Mouse (Mus musculus): ENCODE results near the gene Zbtb20.

Zbtb20 gene

DNA sequence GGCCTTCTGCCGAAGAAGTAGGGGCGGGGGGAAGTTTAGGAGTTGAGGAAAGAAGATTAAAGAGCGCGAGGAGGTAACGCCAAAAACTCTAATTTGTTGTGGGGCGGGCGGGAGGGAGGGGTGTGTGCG lies at the start of gene Zbtb20:
Gene Zbtb20 (plus strand): TSS at position 30 of the 129 bp plus-strand sequence.
- DNase-seq, result no peak

DNA sequence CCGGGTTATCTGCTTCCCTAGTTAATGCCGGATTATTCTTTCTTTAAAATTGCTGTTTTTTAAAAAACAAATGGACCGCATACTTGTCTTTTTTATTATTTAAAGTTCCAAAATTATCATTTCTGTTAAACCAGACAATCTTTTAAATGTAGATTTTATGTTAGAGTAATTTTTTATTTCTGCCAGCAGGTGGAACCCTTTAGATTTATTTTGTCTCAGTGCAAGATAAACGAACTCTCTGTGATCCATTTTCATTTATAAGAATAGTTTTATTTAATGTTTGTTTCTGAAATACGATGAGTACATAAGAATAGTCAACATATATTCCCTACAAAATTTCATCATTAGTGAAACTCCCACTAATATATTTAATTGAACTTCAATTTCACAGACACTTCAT lies 39.7 kb upstream of the Zbtb20 start:
- DNase-seq, result no peak

DNA sequence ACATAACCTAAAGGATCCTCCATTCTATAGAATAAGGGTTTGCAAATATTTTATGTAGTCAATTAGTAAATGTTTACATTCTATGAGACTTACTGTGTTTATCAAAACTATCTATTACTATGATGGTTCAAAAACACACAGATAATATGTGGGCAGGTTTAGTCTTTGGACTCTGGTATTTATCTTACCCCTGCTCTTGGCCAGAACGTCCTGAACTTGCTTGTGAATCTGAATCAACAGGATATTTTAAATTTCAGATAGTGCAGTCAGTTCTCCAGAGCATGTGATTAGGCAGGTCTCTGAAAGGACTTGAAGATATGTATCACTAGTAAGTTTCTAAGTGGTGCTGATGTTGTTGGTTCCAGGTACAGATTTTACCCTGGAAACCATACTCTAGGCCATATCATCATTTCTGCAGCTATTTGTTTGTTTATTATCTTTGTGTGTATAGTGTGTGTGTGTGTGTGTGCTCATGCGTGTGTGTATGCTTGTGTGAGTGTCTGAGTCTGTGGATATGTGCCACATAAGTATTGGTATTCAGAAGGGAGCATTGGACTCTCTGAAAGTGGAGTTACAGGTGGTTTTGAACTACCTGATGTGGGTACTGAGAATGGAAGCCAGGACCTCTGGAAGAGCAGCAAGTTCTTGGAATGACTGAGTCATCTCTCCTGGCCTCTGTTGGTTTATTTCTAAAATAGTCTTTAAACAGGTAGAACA lies 39.1 kb upstream of the Zbtb20 start:
- no peak for DNase-seq

DNA sequence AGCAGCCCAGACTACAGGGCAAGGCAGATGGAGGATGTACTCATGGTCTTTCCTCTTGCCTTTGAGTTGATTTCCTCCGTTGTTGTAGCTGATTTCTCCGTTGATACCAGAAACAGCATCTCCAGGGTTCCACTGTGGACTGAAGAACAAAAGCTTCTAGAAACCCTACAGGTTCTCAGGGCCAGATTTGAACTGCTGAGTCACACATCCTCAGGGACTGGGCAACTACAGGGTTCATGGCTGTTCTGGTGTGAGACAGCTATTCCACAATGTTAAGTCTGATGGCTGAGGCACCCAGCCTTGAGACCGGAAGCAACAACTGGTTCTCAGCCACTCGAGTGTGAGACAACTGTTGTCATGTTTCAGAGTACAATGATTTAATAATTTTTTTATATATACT lies 37.5 kb upstream of the Zbtb20 start:
- no peak for DNase-seq

DNA sequence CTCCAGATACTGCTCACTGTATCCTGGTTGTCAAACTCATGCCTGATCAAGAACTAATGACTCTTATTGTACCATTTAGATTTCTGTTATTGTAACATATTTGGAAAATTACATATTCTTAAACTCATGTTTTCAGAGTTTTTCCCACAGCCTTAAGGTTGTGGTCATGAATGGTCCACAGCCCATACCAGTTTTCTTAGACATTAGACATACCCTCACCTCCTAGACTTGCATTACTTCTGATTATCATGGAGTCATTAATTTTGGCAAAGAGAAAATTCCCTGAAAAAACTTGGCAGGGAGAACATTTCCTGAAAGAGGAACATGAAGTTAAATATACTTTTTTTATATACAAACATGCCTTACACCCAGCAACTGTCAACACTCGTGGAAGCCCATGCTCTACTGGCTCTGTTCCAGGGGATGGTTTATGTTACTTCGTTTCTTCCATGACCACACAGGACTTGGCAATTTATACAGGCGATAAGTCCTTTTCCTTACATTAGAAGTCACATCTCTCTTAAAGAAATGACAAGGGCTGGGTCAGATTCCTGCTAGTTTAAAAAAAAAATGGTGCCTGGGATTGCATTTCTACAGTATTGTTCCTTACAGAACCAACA lies 18.0 kb upstream of the Zbtb20 start:
- no peak for DNase-seq

DNA sequence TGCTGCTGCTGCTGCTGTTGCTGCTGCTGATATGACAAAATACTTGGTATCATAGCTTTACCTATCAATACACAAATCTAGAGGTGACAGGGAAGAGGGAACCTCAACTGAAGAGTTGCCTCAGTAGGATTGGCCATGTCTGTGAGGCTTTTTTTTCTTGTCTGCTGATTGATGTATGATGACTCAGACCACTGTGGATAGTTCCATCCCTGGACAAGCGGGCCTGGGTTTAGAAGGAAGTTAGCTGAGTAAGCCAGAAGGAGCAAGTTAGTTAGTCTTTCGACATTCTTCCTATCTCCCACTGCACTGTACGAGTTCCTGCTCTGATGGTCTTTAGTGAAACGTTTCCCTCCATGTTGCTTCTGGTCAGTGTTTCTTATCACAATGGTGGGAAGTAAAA lies 16.4 kb upstream of the Zbtb20 start:
- no peak for DNase-seq

DNA sequence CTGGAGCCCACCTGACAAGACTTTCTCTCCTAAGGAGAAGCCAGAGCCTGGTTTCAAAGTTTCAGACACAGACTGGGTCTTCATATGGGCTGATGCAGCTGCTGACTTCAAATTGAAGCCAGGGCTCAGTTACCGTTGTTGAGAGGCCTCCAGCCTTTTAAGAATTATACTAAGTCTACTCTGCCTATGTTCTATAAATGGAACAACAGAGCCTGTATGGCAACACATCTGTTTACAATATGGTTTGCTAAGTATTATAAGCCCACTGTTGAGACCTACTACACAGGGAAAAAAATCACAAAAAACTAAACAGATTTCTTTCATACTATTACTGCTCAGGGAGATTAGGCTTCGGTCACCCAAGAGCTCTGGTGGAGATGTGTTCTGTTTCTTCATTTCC lies 12.4 kb upstream of the Zbtb20 start:
- no peak for DNase-seq

DNA sequence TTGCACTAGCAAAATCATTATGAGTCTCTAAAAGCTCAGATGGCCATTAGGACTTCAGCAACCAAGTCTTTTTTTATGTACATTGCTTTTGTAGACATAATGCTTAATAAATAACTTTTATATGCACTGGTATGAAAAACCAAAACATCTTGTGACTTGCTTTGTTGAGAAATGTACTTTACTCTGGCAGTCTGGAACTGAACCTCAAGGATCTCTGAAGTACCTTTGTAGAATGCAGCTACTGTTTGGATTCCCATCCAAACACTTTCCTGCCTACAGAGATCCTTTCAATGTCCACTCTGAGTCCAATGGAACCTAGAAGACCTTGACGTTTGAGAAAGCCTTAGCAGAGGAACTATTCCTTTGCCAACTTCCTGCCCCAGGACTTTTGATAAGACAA lies 9.6 kb upstream of the Zbtb20 start:
- no peak for DNase-seq

DNA sequence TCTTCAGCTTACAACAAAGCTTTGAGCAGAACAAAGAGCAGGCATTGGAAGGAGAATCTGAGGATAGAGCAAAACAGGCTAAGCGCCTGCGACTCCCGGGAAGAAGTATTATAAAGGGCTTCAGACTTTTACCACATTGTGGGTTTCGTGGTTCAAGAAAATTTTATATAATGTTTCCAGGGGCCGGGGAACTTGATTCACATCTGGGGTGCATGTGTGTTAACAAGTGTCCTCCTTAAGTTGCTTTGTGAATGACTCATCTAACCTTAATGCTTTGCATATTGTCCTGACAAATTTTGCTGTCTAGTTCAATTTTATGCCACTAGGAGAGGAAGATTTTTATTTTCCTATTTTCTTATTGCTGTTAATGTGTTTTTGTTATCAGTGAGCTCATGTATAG lies 3.6 kb upstream of the Zbtb20 start:
- no peak for DNase-seq

DNA sequence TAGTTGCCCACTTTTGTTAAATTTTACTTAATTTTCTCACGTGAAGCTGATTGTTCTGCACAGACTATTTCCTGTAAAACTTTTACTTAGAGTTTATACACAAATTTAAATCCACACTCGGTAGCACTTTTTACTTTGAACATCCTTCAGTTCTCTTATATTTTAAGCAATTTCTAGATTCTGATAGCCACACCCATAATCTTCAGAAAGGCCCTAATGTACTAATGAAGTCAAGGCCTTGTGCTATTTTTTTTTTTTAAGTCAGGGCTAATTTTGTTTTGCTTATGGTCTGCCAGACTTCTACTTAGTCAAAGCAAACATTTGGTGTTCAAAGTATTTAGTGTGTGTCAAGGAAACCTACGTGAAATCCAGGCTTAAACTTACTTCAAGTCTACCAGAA lies 1.7 kb upstream of the Zbtb20 start:
- no peak for DNase-seq

DNA sequence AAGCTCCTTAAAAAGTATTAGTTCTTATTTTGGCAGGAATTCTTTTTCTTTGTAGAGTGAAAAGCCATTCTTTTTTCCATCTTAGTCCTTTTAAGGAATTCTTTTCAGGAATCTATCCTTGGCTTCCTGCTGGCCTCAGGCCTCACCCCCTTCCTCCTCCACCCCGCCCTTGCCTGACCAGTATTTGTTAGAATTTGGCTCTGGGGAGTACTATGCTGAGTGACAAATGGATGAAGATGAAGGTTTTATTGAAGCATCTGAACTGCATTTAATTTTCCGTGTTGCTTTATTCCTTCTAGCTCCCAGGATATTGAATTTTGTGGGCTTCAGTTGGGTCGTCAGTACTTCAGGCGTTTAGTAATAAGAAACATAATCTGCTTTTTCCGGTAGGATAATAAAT lies 1.2 kb upstream of the Zbtb20 start:
- DNase-seq, result no peak

DNA sequence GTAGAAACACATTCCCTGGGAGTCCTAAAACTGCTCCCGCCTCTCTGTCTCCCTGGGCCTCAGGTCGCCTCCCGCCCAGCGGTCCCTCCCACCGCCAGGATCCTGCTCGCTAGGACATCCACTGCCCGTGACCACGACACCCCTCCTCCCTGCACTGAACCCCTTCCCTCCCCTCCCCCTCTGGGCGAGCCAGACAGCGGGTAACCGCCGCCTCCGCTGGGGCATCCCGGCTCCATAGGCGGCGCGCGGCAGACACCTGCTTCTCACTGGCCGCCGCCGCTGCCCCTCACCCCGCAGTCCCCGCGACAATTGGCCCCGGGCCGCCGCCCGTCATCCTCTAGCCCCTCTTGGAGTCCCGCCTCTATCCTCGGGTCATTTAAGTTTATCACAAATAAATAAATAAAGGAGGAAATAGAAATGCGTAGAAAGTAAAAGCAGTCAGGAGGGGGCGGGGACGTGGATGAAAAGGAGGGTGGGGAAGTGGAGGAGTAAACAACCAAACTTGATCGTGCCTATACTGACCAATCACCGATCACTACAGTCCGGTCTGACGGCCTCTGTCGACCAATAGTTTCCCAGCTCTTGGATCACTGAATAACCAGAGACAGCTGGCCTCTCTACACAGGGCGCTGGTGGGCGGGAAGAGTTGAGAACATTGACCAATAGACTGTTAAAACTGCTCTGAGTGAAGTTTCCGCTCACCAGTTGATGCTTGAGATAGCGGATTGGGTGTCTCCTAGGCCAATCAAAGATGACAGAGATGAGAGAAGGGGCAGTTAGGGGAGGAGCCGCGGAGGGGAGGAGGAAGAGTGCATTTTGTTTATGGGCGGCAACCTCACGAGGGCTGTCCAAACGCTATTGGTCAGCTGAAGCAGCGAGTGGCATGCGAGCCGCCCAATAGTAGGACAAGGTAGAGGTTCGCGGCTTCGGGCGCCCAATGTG lies 500 bp upstream of the Zbtb20 start:
- peak; percentile 99 for DNase-seq

DNA sequence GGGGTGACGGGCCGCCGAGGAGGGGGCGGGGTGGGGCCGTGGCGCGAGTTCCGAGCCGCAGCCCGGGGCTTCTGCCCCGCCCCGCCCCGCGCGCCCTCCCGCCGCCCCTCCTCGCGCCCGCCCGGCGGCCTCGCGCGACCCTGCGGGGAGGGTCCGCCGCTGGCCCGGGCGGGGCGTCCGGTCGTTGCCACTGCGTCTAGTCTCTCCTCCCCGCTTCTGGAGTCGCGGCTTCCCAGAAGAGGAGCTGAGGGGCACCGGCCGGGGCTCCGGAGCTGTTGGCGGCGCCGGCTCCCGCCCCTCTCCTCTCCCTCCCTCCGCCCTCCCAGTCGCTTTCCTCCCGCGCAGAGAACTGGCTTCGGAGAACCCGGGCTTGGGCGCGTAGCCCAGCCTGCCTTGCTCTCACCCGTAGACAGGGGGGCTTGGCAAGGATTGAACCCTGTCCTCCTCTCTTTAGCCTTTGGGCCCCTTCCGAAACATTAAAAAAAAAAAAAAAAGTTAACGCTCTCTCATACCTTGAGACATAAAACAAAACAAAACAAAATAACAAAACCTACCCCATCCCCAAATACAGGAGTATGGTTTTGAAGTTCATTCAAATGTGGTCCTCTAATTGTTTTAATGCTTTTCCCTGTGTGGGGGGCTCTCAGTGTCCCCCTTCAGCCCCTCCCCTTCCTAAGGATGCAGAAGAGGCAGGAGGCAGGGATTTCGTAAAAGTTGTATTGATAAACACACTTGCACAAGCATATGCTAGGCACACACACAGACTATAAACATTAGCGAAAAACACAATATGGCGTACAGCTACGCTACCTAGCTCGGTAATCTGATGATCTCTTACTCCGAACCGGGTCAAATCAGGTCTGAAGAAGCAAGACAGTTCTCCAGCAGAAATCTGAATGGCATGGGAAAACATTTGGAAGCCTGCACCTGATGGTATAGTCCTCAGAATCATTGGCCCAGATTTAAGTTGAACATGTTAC lies 630 bp downstream of the Zbtb20 start:
- peak; percentile 55 for DNase-seq

DNA sequence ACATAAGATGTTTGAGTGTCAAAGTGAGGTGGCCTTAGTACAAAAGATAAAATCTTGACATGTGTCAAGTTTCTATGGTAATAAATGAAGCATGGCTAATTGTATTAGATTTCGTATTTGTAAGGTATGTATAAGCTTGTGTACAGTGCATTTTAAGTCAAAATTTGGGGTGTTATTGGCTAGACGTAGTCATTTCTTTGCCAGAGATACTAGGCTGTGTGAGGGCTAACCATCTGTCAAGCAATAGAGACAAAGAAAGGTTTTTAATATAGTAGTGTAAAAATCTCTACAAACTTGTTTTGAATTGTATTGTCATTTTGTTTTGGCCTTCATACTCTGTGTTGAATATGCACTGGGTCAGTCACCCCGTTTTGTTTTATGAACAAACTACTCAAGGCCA lies 4.4 kb downstream of the Zbtb20 start:
- no peak for DNase-seq

DNA sequence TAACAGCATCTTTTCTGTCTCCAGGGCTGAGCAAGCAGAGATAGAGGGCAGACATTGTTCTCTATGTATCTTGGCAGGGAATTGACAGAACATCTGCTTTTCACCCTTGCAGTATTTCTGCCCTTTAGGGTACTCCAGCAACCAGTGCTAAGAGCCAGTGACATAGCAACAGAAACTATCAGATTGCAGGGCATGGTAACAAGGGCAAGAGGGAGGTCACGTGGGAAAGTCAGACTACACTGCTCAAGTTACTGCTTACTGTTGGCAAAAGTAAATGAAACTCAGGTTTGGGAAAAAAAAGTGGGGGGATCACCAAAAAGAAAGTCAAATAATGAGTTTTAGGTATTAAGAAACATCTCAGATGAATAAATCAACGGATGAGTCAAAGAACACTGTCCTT lies 9.9 kb downstream of the Zbtb20 start:
- DNase-seq, result no peak

DNA sequence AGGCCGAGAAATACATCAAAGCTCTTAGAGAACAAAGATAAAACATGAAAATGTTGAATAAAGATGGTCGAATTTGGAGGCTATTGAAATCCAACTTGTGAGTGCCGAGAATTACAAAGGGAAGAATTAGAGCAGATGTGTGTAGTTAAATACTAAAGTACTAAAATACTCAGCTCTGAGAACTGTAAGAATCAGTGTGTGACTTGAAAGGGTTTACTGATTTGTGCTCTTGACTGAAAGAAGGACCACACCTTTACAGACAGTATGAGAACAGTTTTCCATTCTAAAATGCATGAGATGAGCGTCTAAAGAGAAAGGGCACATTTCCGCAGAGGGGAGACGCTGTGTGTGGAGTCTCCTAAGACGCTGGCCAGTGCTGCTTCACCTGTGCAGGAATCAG lies 10.3 kb downstream of the Zbtb20 start:
- no peak for DNase-seq

DNA sequence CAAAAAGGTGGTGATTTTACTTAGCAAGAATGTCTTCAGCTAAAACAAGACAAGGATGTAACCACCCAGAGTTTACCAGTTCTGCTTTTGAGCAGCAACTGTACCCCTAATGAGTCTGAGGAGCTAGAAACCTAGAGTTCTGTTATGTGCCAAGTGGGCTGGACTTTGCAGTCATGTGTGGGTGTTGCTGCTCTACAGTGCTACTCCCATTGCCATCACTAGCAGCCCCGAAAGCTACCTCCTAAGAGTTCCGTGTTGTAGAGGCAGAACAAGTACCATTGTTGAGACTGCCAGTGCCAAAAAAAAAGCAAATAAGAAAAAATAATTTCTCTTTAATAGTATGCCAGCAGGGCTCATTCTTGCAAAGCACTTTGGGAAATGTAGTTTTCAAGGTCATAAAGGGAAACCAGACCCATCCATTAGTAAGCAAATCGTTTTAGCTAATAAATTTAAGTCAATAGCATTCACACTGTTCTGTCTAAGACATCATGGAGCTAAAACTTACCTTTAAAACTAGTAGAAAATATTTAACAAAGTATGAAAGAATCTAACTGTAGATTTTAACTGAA lies 21.5 kb downstream of the Zbtb20 start:
- DNase-seq, result peak; percentile 17

DNA sequence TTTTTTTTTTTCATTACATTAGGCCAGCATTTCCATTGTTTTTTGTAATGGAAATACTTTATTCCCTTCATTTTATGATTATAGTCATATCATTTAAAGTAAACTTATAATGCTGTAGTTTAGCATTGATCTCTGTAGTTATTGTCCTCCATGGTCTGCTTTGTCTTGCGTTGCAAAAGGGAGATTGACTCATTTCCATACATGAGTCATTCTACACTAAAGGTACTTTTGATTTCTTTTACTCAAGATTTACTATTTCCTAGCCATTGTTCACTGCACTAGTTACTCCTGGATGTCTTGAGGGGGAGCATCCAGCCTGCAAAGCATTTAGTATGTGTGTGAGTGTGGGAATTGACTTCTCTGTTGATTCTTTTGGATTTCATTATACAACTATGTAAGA lies 24.6 kb downstream of the Zbtb20 start:
- no peak for DNase-seq

DNA sequence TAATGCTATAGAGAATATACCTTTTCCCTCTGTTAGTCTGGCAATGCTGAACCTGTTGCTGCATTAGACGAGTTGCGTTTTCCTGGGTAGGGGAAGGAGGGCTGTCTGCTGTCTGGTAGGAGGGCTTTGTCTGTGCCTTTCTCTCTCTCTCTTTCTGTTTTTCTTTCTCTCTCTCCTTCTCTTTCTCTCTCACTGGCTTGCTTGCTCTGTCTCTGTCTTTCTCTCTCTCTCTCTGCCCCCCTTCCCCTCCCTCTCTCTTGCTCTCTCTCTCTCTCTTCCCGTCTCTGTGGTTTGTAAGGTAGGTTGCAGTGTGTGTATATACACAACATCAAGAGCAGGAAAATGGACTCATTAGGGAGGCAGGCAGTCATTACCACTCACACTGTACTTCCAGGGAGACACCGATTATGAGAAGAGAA lies 31.6 kb downstream of the Zbtb20 start:
- DNase-seq, result no peak

DNA sequence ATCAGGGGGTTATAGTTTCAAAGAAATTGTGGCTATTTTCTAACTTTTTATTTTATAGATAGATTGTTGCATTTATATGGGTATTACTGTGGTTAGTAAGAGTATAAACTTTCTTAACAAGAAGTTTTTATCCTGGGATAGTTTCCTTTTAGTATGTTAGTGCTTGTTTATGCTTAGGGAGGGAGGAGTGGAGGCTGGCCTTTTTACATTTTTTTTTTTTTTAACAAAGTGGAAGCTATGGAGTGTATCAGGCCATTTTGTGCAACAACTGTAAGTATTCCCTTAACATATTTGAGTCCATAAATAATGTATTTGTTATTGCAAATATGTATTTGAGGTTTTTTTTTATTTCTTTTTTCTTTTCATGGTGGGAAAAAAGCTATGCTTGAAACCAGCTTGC lies 32.7 kb downstream of the Zbtb20 start:
- no peak for DNase-seq

DNA sequence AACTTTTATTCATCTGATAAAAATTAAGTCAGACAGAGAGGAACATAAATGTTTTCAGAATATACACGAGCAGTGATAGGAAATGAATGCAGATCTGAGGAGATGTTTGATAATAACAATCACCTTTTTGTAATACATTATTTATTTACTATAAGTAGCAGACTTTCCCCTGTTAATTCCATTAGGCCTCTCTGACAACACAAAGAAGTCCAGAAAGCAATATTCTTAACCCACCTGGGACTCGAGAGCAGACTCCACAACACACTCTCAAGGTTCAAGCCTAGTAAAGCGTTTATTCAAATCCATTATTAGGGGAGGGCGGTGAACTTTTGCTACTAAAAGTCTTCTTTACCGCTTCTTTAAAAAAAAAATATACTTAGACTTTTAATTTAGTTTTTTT lies 33.2 kb downstream of the Zbtb20 start:
- DNase-seq, result no peak

DNA sequence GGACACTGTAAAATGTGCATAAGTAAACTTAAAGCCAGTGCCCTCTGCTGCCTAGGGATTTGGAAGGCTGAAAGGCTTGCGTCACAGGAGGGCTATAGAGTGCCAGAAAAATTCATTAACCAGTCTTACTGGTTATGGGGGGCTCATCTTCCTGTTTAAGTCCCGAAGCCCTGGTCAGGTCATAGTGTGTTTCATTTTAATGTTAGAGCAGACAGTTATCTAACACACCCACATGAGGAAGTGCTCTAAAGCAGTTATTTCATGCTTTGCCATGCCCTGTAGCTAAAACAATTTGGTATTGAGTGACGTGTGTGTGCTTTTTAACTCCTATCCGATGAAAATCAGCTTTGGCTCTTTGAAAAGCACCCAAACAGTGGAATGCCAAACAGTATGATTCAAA lies 34.3 kb downstream of the Zbtb20 start:
- no peak for DNase-seq

DNA sequence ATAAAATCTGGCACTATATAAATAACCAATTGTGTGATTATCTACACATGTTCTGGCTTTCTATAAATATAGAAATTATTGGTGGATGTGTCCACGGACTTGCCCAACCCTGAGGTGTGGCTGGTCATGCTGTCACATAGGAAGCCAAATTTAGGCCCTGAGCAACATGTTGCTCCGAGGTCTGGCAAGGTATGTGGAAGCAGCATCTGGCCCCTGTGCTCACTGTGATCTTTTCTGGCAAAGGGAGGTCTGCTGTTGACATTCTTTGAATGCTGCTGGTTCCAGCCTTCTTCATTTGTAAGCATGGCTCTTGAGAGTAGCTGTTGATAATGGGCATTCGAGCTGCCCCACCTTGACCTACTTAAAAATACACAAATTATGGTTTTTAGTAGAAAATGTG lies 35.0 kb downstream of the Zbtb20 start:
- no peak for DNase-seq

All from right cerebral cortex, adult 18-20 months (tissue).